Mouse (Mus musculus) embryonic fibroblast, embryonic 13.5 days (primary cell): ENCODE measurements around the gene Spryd4.

Experiments
- CTCF ChIP-seq: IDR thresholded peaks from 2 replicates; pipeline ENCODE4 v1.5.1; 2011; ENCODE audit warnings: mild to moderate bottlenecking, control low read depth, low read length, moderate library complexity, borderline replicate concordance; ENCODE audit not compliant: insufficient read depth
- POLR2A ChIP-seq: IDR thresholded peaks from 2 replicates; pipeline ENCODE4 v1.6.1; 2011; ENCODE audit warnings: low read depth, mild to moderate bottlenecking, control low read depth, low read length, moderate library complexity

- TF ChIP-seq POLR2A (peak; percentile 82), CTCF (no peak)
Measured at GRCm38 (mm10) chr10:128231697-128232419, 20.3 kb upstream of the Spryd4 start, which contains the start of gene Timeless.
